Mouse (Mus musculus): ENCODE results near the gene Caml. TPM values are rescaled to one million over a fixed set of nuclear protein-coding genes. Genes with fewer than 3 reads are reported as not detected.

Caml gene
- total and polyA plus RNA-seq, 3 experiments, result 29.9 to 49.9 (median 38.2) TPM

GRCm38 (mm10) chr13:55592512-55593253, 30.1 kb upstream of the Caml start (continued):
- no peak for TF ChIP-seq ZC3H11A (IDR thresholded peaks at IDR 0.05; ENCODE audit: low read depth, low read length)
- peak; percentile 97 for TF ChIP-seq NELFE (IDR thresholded peaks at IDR 0.05; ENCODE audit: low read depth, low read length)
- peak; percentile 82; the same call in 1 of the 2 replicates for TF ChIP-seq MAX (IDR thresholded peaks at IDR 0.05; ENCODE audit: low read length)
- TF ChIP-seq TBP (conservative IDR thresholded peaks at IDR 0.05; ENCODE audit: low read depth, low read length), result peak; percentile 89
- peak; percentile 96 for TF ChIP-seq NRF1 (IDR thresholded peaks at IDR 0.05; ENCODE audit: low read depth, low read length)
- TF ChIP-seq SIN3A (IDR thresholded peaks at IDR 0.05; ENCODE audit: low read length), result peak; percentile 61; the same call in 1 of the 2 replicates
- TF ChIP-seq ELF1 (IDR thresholded peaks at IDR 0.05; ENCODE audit: low read depth, low read length), result peak; percentile 75
- TF ChIP-seq USF2 (conservative IDR thresholded peaks at IDR 0.05; ENCODE audit: low read depth, low read length), result no peak
- TF ChIP-seq EP300 (IDR thresholded peaks at IDR 0.05; ENCODE audit: low read length), result no peak; the same call in 1 of the 2 replicates
- no peak for TF ChIP-seq ZKSCAN1 (IDR thresholded peaks at IDR 0.05; ENCODE audit: borderline replicate concordance, low read depth, low read length)
- TF ChIP-seq JUN (IDR thresholded peaks at IDR 0.05; ENCODE audit: insufficient read depth, low read depth, low read length), result no peak
- TF ChIP-seq RCOR1 (conservative IDR thresholded peaks at IDR 0.05; ENCODE audit: low read depth, low read length), result no peak; the same call in 1 of the 2 replicates
- TF ChIP-seq E2F4 (IDR thresholded peaks at IDR 0.05; ENCODE audit: insufficient replicate concordance, low read depth, low read length), result no peak
- TF ChIP-seq USF1 (IDR thresholded peaks at IDR 0.05; ENCODE audit: low read depth, low read length), result no peak

GRCm38 (mm10) chr13:55593254-55593747, 29.5 kb upstream of the Caml start:
- peaks cover 32 to 36% of the 10 kb centered on the region in 2 experiments for H3K36me3 ChIP-seq (replicated peaks in 1 of 2; ENCODE audit: control insufficient read depth in 1 of 2, insufficient read depth in 1 of 2, low read length in 1 of 2)
- dilution Hi-C loops (cut with MboI; ENCODE audit: extremely low pct_ligation_motif_present, extremely low pct_unique_long_range_greater_than_20kb, low sequenced_read_pairs) (no loop called here), in situ Hi-C loops (cut with MboI; ENCODE audit: low pct_ligation_motif_present, low pct_unique_long_range_greater_than_20kb, low sequenced_read_pairs) (no loop called here)
- DNase-seq (ENCODE audit: extremely low read depth), result no peak
- TF ChIP-seq CHD1 (IDR thresholded peaks at IDR 0.05; ENCODE audit: low read depth, low read length), result no peak
- TF ChIP-seq ZMIZ1 (IDR thresholded peaks at IDR 0.05; ENCODE audit: low read depth, low read length), result no peak
- no peak for TF ChIP-seq EP300 (IDR thresholded peaks at IDR 0.05; ENCODE audit: low read length)
- no peak for TF ChIP-seq USF1 (IDR thresholded peaks at IDR 0.05; ENCODE audit: low read depth, low read length)
- TF ChIP-seq UBTF (IDR thresholded peaks at IDR 0.05; ENCODE audit: low read depth, low read length), result no peak
- no peak for TF ChIP-seq NELFE (IDR thresholded peaks at IDR 0.05; ENCODE audit: low read depth, low read length)
- no peak for TF ChIP-seq CTCF (conservative IDR thresholded peaks at IDR 0.05 in 1 of 2, IDR thresholded peaks at IDR 0.05 in 1 of 2; ENCODE audit: low read depth in 2 of 2, low read length in 2 of 2)
- TF ChIP-seq MAFK (IDR thresholded peaks at IDR 0.05; ENCODE audit: insufficient replicate concordance, low read length), result no peak
- TF ChIP-seq RCOR1 (conservative IDR thresholded peaks at IDR 0.05; ENCODE audit: low read depth, low read length), result no peak
- TF ChIP-seq MXI1 (IDR thresholded peaks at IDR 0.05; ENCODE audit: low read depth, low read length), result no peak
- TF ChIP-seq HCFC1 (IDR thresholded peaks at IDR 0.05; ENCODE audit: low read depth, low read length), result no peak
- no peak for TF ChIP-seq RAD21 (IDR thresholded peaks at IDR 0.05; ENCODE audit: low read depth, low read length)
- no peak for TF ChIP-seq KAT2A (IDR thresholded peaks at IDR 0.05; ENCODE audit: insufficient replicate concordance, low read length)
- TF ChIP-seq ELF1 (IDR thresholded peaks at IDR 0.05; ENCODE audit: low read depth, low read length), result no peak; the same call in 1 of the 2 replicates
- TF ChIP-seq PAX5 (IDR thresholded peaks at IDR 0.05; ENCODE audit: low read length), result no peak
- TF ChIP-seq TBP (conservative IDR thresholded peaks at IDR 0.05; ENCODE audit: low read depth, low read length), result no peak
- no peak overlapping the region for H3K27ac ChIP-seq (ENCODE audit: insufficient read depth, low read depth)
- H3K4me1 ChIP-seq (ENCODE audit: control insufficient read depth in 1 of 2, insufficient read depth in 2 of 2), result peaks cover 7 to 22% of the 10 kb centered on the region in 2 experiments; a peak in 3 of 4 replicates
- peak overlapping the region; percentile 70 for H3K9ac ChIP-seq (ENCODE audit: insufficient read depth, low read depth)
- H3K9me3 ChIP-seq (replicated peaks; ENCODE audit: low read length), result peaks cover 2% of the 10 kb centered on the region
- H3K27me3 ChIP-seq (replicated peaks), result peaks cover 8% of the 10 kb centered on the region
- H3K4me3 ChIP-seq (replicated peaks in 1 of 3; ENCODE audit: low read depth in 2 of 3, low read length in 2 of 3, poor library complexity in 1 of 3), result peak overlapping the region; percentile 78 to 95 (median 81)
- H3K79me2 ChIP-seq (replicated peaks; ENCODE audit: control insufficient read depth, extremely low read depth, insufficient read depth, poor library complexity, severe bottlenecking), result peaks cover 22% of the 10 kb centered on the region
- peak overlapping the region; percentile 91 for H3K4me2 ChIP-seq (ENCODE audit: insufficient read depth, low read depth, poor library complexity, severe bottlenecking)
